Mouse (Mus musculus): ENCODE measurements at regions not wholly inside any gene's neighbourhood (a gene's known extent, or its start where the extent isn't known, plus 50 kb on each side); places are given as distances from the start of the nearest gene placed in this dataset.

- no peak for TF ChIP-seq POLR2A (IDR thresholded peaks at IDR 0.05; ENCODE audit: borderline replicate concordance, extremely low read depth, insufficient read depth, insufficient read length, poor library complexity, severe bottlenecking)
- no peak for TF ChIP-seq CTCF (IDR thresholded peaks at IDR 0.05; ENCODE audit: borderline replicate concordance, extremely low read depth, insufficient read depth, insufficient read length)
Observed at GRCm38 (mm10) chr17:82348636-82349035, 610.5 kb upstream of the Slc8a1 start.
